Mouse (Mus musculus) hindbrain, embryonic 11.5 days (tissue): ENCODE measurements at regions not wholly inside any gene's neighbourhood (a gene's known extent, or its start where the extent isn't known, plus 50 kb on each side); places are given as distances from the start of the nearest gene placed in this dataset.

Source experiments
- ATAC-seq: fragments of 200-750 bp; cut with Nextera tagmentation; 2 replicates; pipeline ENCODE4 v1.8.0; 2017; ENCODE audit warnings: mild to moderate bottlenecking, moderate TSS enrichment, moderate library complexity; ENCODE audit not compliant: low FRiP score
- DNase-seq: peaks from one replicate; pipeline ENCODE4 v3.0.0-alpha.2; 2015; ENCODE audit warnings: low spot score
- H3K27ac ChIP-seq: fragments of 300-500 bp; sonication (generic); 2 replicates; pipeline ENCODE4 v1.5.1; 2014; ENCODE audit warnings: mild to moderate bottlenecking, low read depth, low read length
- H3K27me3 ChIP-seq: fragments of 300-500 bp; sonication (generic); 2 replicates; pipeline ENCODE4 v1.6.1; 2014; ENCODE audit warnings: mild to moderate bottlenecking, low read length, moderate library complexity, mixed read lengths; ENCODE audit not compliant: control insufficient read depth, insufficient read depth
- H3K36me3 ChIP-seq: fragments of 300-500 bp; sonication (generic); 2 replicates; pipeline ENCODE4 v1.6.1; 2014; ENCODE audit warnings: mild to moderate bottlenecking, low read length, moderate library complexity, mixed read lengths; ENCODE audit not compliant: control insufficient read depth, insufficient read depth
- H3K4me1 ChIP-seq: fragments of 300-500 bp; sonication (generic); replicated peaks from 2 replicates; pipeline ENCODE4 v1.6.1; 2014; ENCODE audit warnings: low read length, mixed read lengths; ENCODE audit not compliant: control insufficient read depth, insufficient read depth
- H3K4me2 ChIP-seq: fragments of 300-500 bp; sonication (generic); replicated peaks from 2 replicates; pipeline ENCODE4 v1.6.1; 2014; ENCODE audit warnings: mild to moderate bottlenecking, low read depth, low read length
- H3K4me3 ChIP-seq: fragments of 300-500 bp; sonication (generic); 2 replicates; pipeline ENCODE4 v1.5.1; 2014; ENCODE audit warnings: low read depth, low read length
- H3K9ac ChIP-seq: fragments of 300-500 bp; sonication (generic); 2 replicates; pipeline ENCODE4 v1.6.1; 2014; ENCODE audit warnings: low read depth, low read length
- H3K9me3 ChIP-seq: fragments of 300-500 bp; sonication (generic); 2 replicates; pipeline ENCODE4 v1.6.1; 2016; ENCODE audit warnings: low read length; ENCODE audit not compliant: control insufficient read depth
- WGBS: fragments of 180-500 bp; shearing (Covaris S2); extraction: QIAGEN DNeasy Blood & Tissue Kit; methylation state at CpG from one replicate; pipeline ENCODE4 v1.1.7; 2014; 5-methylcytosine and 5-hydroxymethylcytosine counted together

- no peak overlapping the region for H3K9ac ChIP-seq
- H3K4me3 ChIP-seq: no peak overlapping the region
- 72% methylated on average over 4 of the region's 4 CpGs for WGBS
- H3K4me2 ChIP-seq: no peak overlapping the region
- H3K36me3 ChIP-seq: no peaks in the 10 kb centered on the region
- no peaks in the 10 kb centered on the region for H3K9me3 ChIP-seq
- DNase-seq (no peak), ATAC-seq (no peak)
- H3K27me3 ChIP-seq: no peaks in the 10 kb centered on the region
- H3K27ac ChIP-seq: no peak overlapping the region
- H3K4me1 ChIP-seq: no peaks in the 10 kb centered on the region
Observed at GRCm38 (mm10) chr6:147371737-147372136, 103.9 kb upstream of the Ccdc91 start.

- ATAC-seq: no peak
- Histone ChIP-seq H3K9me3 (no peaks in the 10 kb centered on the region), H3K27me3 (no peaks in the 10 kb centered on the region), H3K4me3 (no peak overlapping the region), H3K36me3 (no peaks in the 10 kb centered on the region), H3K27ac (no peak overlapping the region), H3K4me2 (no peak overlapping the region), H3K4me1 (no peaks in the 10 kb centered on the region), H3K9ac (no peak overlapping the region)
- WGBS: 85% methylated on average over 3 of the region's 3 CpGs
- no peak for DNase-seq
Observed at GRCm38 (mm10) chr6:147371336-147371735, 104.3 kb upstream of the Ccdc91 start.

- no peak for ATAC-seq
- Histone ChIP-seq H3K27me3 (no peaks in the 10 kb centered on the region), H3K36me3 (no peaks in the 10 kb centered on the region), H3K4me2 (no peak overlapping the region), H3K4me1 (no peaks in the 10 kb centered on the region), H3K9ac (no peak overlapping the region), H3K4me3 (no peak overlapping the region), H3K9me3 (no peaks in the 10 kb centered on the region), H3K27ac (no peak overlapping the region)
- 87% methylated on average over 6 of the region's 6 CpGs for WGBS
- no peak for DNase-seq
Observed at GRCm38 (mm10) chr6:147362842-147363241, 98.9 kb upstream of the Pthlh start.

GRCm38 (mm10) chr6:147357031-147357430, 93.0 kb upstream of the Pthlh start:
- H3K9me3 ChIP-seq: no peaks in the 10 kb centered on the region
- no peaks in the 10 kb centered on the region for H3K36me3 ChIP-seq
- no peaks in the 10 kb centered on the region for H3K27me3 ChIP-seq
- H3K4me1 ChIP-seq: no peaks in the 10 kb centered on the region
- ATAC-seq (no peak), DNase-seq (no peak)
- no peak overlapping the region for H3K27ac ChIP-seq
- no peak overlapping the region for H3K9ac ChIP-seq
- no peak overlapping the region for H3K4me2 ChIP-seq
- 83% methylated on average over 2 of the region's 2 CpGs for WGBS
- H3K4me3 ChIP-seq: no peak overlapping the region

GRCm38 (mm10) chr6:147356570-147356969, 92.6 kb upstream of the Pthlh start:
- no peak for DNase-seq
- no peaks in the 10 kb centered on the region for H3K4me1 ChIP-seq
- ATAC-seq: no peak
- no peaks in the 10 kb centered on the region for H3K27me3 ChIP-seq
- no peaks in the 10 kb centered on the region for H3K9me3 ChIP-seq
- H3K9ac ChIP-seq: no peak overlapping the region
- H3K4me3 ChIP-seq: no peak overlapping the region
- no peak overlapping the region for H3K27ac ChIP-seq
- WGBS: 88% methylated on average over 5 of the region's 5 CpGs
- no peaks in the 10 kb centered on the region for H3K36me3 ChIP-seq
- no peak overlapping the region for H3K4me2 ChIP-seq

GRCm38 (mm10) chr6:147349566-147350237, 85.7 kb upstream of the Pthlh start:
- no peak overlapping the region for H3K27ac ChIP-seq
- H3K4me2 ChIP-seq: no peak overlapping the region
- H3K9ac ChIP-seq: no peak overlapping the region
- DNase-seq (no peak), ATAC-seq (no peak)
- no peaks in the 10 kb centered on the region for H3K9me3 ChIP-seq
- H3K4me1 ChIP-seq: no peaks in the 10 kb centered on the region
- H3K36me3 ChIP-seq: no peaks in the 10 kb centered on the region
- no peaks in the 10 kb centered on the region for H3K27me3 ChIP-seq
- 71% methylated on average over 4 of the region's 4 CpGs for WGBS
- H3K4me3 ChIP-seq: no peak overlapping the region

- DNase-seq (no peak), ATAC-seq (no peak)
- 69% methylated on average over 3 of the region's 3 CpGs for WGBS
- H3K36me3 ChIP-seq: no peaks in the 10 kb centered on the region
- no peak overlapping the region for H3K27ac ChIP-seq
- H3K27me3 ChIP-seq: no peaks in the 10 kb centered on the region
- no peaks in the 10 kb centered on the region for H3K4me1 ChIP-seq
- H3K4me3 ChIP-seq: no peak overlapping the region
- H3K4me2 ChIP-seq: no peak overlapping the region
- no peaks in the 10 kb centered on the region for H3K9me3 ChIP-seq
- no peak overlapping the region for H3K9ac ChIP-seq
Observed at GRCm38 (mm10) chr6:147348621-147349020, 84.6 kb upstream of the Pthlh start.

GRCm38 (mm10) chr6:147341042-147341441, 77.1 kb upstream of the Pthlh start:
- H3K4me3 ChIP-seq: no peak overlapping the region
- no peaks in the 10 kb centered on the region for H3K4me1 ChIP-seq
- DNase-seq (no peak), ATAC-seq (no peak)
- WGBS: 76% methylated on average over 1 of the region's 1 CpGs
- no peaks in the 10 kb centered on the region for H3K9me3 ChIP-seq
- no peak overlapping the region for H3K4me2 ChIP-seq
- no peak overlapping the region for H3K27ac ChIP-seq
- no peak overlapping the region for H3K9ac ChIP-seq
- H3K27me3 ChIP-seq: no peaks in the 10 kb centered on the region
- no peaks in the 10 kb centered on the region for H3K36me3 ChIP-seq

GRCm38 (mm10) chr6:147332976-147333375, 69.0 kb upstream of the Pthlh start:
- Histone ChIP-seq H3K9me3 (no peaks in the 10 kb centered on the region), H3K4me3 (no peak overlapping the region), H3K9ac (no peak overlapping the region), H3K4me1 (no peaks in the 10 kb centered on the region), H3K4me2 (no peak overlapping the region), H3K36me3 (no peaks in the 10 kb centered on the region), H3K27me3 (no peaks in the 10 kb centered on the region), H3K27ac (no peak overlapping the region)
- WGBS: 83% methylated on average over 7 of the region's 7 CpGs
- no peak for DNase-seq
- no peak for ATAC-seq
